Mouse (Mus musculus): ENCODE results near the gene Traf3ip2.

Gene Traf3ip2

DNA sequence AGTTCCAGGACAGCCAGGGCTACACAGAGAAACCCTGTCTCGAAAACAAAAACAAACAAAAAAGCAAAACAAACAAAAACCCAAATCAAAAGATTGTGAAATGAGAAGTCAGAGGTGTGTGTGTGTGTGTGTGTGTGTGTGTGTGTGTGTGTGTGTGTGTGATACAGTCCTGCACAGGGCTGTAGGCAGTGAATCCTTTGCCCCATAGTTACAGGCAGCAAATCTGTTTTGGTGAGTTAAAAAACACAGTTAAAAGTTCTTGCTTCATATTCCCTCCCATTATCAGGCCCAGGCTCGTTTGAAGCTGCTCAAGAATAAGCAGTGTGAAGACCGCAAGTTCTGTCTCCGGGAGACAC is at the start of gene Traf3ip2:
Traf3ip2 (plus strand) TSS at position 302 of the 356 bp plus-strand sequence.
- no peak for DNase-seq

GRCm38 (mm10) chr10:39563552-39564223 is 49.0 kb upstream of the Traf3ip2 start:
- no peak for DNase-seq

GRCm38 (mm10) chr10:39566901-39567300 is 45.8 kb upstream of the Traf3ip2 start:
- DNase-seq, result no peak

DNA sequence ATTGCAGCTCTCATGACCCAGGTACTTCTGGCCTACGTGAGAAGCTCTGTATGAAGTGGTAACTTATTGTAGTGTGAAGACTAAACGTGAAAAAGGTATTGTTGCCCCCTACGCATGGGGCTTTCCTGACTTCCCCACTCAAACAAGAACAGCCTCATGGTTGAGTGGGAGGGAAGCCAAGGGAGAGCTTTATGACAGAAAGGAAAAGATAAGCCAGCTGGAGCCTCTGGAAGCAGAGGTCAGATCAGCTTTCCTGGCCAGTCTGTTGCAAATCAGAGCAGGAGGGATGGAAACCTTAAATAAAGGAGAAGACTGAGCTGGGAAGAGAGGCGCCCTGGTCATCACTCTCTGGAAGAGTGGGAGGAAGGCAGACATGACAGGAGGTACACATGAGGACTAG is 43.7 kb upstream of the Traf3ip2 start:
- no peak for DNase-seq

DNA sequence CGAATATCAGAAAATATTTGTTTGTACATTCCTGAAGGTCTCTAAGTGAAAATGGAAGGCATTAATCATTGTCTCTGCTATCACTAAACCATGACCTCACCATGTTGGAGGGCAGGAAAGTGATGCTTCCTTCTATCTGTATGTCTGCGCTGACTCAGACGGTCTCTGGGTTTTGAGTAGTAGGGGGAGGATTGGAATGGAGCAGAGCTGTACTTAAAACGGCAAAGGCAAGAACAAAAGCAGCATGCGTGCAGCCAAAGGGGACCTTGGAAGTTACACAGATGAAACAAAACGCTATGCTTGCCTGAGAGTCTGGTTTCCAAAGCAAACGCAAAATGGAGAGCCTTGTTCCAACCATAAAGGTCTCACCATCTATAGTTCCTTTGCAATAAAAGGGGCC is 41.7 kb upstream of the Traf3ip2 start:
- no peak for DNase-seq

DNA sequence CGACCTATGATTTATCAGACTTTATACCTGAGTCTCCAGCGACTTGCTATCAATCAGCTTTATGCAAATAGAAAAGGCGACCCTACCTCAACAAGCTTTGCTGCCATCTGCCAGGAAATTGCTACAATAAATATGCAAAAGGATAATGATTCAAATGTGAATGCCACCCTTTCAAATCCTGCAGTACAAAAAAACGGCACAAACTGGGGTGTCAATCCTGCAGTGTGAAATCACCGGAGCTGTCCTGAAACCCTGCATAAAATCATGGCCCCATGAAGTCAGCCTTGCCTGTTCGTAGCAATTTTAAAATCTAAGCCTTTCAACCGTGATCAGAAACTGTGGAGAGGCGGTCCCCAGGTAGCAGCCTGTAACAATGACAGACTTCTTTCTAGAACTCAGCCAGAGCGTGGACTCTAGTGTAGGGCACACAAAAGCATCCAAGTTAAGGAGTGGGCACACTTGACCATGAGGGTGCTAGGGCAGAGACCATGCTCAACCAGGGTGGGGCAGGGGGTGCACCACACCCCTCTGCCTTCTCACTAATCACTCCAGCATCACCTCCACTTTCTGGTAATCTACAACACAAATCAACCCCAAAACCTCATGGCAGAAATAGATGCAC is 40.6 kb upstream of the Traf3ip2 start:
- DNase-seq, result no peak

DNA sequence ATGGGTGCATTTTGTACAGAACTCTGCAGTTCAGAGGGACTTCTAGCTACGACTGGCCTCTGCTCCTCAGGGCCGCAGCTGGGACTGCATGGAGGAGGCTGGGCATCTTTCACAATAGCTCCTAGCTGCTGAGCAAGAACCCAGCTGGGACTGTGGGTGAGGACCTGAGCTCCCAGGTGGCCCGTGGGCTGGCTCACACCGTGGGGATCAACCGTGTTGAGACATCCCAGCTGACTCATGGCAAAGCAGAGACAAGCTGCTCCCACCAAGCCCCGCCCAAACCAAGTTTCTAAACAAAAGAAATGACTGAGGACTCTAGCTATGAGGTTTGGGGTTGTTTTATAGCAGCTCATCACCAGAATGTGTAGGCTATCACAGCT is 40.1 kb upstream of the Traf3ip2 start:
- DNase-seq, result no peak

- DNase-seq, result no peak
Observed at GRCm38 (mm10) chr10:39576466-39576865, 36.3 kb upstream of the Traf3ip2 start.

GRCm38 (mm10) chr10:39580477-39580876 is 32.3 kb upstream of the Traf3ip2 start:
- no peak for DNase-seq

GRCm38 (mm10) chr10:39582385-39582784 is 30.3 kb upstream of the Traf3ip2 start:
- DNase-seq, result no peak

- no peak for DNase-seq
Observed at GRCm38 (mm10) chr10:39583718-39584117, 29.0 kb upstream of the Traf3ip2 start.

DNA sequence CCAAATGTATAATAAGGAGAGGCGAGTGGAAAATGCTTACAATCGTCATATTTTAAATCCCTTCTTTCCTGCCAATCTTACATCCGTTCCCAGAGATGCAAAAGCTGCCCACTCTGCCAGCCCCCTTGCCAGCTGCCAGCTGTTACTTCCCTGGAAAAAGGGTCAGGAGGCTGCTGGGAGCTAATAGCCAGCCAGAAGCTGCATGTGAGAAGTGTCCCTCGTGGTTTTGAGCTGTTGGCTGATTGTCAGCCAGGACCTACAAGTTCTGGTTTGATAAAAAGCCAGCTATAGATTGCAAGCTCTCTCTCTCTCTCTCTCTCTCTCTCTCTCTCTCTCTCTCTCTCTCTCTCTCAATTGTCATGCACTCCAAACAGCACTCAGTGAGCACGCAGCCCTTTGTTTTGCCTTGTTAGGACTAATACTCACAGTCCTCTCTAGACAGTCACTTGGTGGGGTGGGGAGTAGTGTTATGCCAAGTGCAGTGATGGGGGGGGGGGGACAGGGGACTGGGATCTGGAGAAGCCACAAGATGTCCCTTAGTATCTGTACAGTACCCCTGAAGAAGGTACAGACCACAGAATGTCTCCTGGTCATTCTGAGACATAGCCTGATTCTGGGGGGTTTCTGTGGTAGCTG is 25.3 kb upstream of the Traf3ip2 start:
- no peak for DNase-seq

DNA sequence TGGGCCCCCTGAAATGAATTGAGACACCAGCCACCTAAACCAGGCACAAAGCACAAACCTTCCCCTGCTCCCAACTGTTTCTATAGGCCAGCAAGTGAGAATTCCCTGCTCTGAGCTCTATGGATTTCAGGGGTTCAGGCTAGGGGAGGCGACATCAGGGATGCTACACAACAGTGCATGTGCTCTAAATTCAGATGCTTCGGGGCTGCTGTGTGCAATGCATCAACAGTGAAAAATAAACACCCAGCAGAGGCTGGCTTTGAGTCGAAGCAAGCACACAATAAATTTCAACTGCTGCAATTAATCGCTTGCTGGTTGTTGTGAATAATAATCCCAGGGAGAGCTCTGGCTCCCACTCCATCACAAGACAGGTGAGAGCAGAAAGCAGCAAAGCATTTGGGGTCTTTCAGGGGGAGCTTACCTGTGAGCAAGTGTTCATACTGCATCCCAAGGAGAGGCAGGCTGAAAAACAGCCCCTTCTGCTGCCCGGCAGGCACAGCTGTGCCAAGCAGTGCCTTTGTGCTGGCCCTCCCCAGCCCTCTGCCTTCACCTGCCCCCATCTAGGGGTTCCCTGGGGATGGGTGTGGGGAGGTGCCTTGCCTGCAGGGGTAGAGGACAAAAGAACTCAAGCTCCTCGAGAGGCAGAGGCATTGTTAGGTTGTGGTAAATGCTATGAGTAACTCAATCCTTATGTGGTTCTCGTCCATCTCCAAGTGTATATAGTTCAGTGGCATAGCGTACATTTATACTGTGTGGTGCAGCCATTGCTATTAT is 24.6 kb upstream of the Traf3ip2 start:
- DNase-seq, result no peak

DNA sequence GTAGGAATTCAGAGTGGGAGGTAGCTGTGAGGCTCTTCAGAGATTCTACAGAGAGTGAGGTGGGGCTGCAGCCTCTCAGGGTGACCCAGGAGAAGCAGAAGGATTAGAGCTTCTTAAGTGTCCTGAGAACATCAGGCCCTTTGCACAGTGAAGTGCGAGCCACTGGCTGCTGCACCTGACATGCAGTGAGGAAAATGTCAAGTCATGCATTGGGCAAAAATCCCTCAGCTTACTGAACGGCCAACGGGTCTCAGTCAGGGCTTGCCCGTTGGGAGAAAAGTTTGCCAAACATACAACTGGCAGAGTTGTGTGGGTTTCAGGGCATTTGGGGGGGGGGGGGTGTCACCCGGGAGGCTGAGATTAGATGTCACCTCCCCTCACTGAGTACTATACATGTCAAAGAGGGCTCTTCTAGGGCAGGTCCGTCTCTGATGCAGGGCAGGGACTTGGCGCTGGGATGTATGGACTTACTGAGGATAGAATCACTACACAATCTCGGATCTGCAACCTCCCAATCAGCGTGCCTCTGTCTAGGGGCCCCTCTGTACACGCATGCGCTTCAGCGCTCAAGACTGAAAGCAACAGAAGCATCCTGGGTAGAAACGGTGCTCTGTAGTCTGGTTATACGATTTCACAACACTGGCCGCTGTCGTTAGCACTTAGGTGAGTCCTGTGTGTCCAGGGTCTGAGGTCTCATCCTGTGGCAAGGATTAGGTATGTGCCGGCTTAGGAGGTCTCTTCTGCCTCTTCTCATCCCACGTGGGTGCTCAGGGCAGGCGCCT is 22.8 kb upstream of the Traf3ip2 start:
- no peak for DNase-seq

GRCm38 (mm10) chr10:39590629-39591028 is 22.1 kb upstream of the Traf3ip2 start:
- DNase-seq, result no peak

- no peak for DNase-seq
Observed at GRCm38 (mm10) chr10:39592501-39592900, 20.2 kb upstream of the Traf3ip2 start.

DNA sequence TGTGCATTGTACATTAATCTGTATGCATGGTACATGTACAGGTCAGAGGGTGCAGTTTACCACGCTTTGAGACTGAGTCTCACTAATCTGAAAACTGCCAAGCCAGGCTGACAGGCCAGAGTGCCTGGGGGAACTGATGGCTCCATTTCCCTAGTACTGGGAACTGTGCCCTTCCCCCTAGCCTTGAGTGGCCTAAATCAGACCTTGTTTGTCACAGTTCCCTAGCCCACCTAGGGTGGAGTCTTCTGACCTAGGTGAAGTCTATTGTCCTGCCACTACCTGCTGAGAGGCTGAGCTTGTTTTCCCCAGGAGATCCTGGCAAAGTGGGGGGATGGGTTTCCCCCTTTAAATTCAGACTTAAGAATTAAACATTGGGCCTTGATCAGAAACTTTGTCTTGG is 18.0 kb upstream of the Traf3ip2 start:
- no peak for DNase-seq

DNA sequence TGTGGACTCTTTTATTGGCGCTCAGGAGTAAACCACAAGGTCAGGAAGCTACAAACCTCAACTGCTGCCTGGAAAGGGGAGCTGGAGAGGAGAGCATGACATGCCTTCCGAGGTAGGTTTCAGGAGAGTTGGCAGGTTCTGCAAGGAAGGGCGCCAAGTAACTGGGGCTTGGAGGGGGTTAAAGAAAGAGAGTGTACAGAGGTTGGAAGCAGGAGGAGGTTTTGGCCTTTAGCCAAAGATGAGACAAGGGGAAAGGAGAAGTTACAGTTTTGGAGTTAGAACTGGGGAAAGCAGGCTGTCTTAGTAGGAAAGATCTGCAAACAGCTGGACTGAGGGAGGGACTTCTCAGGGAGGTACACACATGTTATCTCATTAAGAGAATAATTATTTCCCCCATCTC is 16.9 kb upstream of the Traf3ip2 start:
- no peak for DNase-seq

- no peak for DNase-seq
Observed at GRCm38 (mm10) chr10:39597116-39597791, 15.5 kb upstream of the Traf3ip2 start.

GRCm38 (mm10) chr10:39597792-39598183 is 14.9 kb upstream of the Traf3ip2 start:
- no peak for DNase-seq

GRCm38 (mm10) chr10:39599601-39600000 is 13.1 kb upstream of the Traf3ip2 start:
- no peak for DNase-seq

DNA sequence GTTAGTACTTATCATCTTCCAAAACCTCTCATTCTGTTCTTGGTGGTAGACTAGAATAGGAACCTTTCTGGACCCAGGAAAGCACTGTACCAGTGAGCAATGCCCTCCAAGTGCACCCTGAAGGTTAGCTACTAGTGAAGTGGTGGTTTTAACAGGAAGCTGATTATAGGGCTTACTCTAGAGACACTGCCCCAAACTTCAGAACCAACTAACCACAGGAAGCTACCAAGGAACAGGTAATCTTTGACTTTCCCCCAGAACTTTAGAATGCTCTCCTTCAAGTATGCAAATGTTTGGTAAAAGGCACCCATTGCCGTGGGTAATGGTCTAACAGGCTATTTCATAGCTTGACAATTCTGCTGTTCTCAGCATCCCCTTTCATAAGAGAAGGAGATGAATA is 12.6 kb upstream of the Traf3ip2 start:
- DNase-seq, result no peak
